Mouse (Mus musculus) embryo, embryonic 10.5 days (tissue): ENCODE measurements at regions not wholly inside any gene's neighbourhood (a gene's known extent, or its start where the extent isn't known, plus 50 kb on each side); places are given as distances from the start of the nearest gene placed in this dataset.
A peak's percentile ranks its signal among the peaks of the same experiment; 100 is the strongest.

ENCODE experiments used
- DNase-seq: peaks from one replicate; pipeline ENCODE4 v3.0.0-alpha.2; 2015; ENCODE audit warnings: low spot score

DNA sequence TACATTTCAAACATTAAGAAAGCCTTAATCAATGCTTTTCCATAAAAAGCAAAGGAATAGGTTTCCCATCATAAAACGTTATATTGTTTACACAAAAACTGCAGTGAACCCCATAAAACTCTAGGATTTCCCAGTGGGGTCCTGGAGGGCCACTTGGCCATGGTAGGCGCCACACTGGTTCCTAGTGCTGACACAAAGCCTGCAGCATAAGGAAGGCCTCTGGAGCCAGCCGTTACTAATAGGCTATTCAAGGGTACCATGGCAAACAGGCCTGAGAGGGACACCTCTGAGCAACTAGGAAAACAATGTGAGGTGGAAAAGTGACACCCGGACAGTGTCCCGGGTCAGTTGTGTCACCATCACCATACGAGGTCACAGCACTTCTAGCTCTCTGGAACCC is 231.9 kb downstream of the Ttc32 start:
- no peak for DNase-seq

DNA sequence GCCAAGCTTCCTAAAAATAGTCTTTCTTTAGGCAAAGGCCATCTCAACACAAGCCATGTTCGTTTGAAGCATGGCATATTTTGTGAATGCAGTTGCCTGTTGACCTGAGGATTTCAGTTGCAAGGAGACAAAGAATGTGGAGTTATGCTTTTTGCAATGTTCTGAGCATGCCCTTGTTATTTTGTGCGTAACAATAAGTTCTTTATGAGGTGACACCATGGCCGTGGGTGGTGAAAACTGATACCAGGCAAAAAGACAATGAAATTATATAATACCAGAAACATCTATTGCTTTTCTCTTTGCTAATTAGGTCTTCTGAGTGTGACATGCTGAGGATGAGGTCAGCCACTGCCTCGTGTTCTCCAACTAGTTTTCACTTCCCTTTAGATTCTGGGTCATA is 236.4 kb downstream of the Ttc32 start:
- DNase-seq: no peak

DNA sequence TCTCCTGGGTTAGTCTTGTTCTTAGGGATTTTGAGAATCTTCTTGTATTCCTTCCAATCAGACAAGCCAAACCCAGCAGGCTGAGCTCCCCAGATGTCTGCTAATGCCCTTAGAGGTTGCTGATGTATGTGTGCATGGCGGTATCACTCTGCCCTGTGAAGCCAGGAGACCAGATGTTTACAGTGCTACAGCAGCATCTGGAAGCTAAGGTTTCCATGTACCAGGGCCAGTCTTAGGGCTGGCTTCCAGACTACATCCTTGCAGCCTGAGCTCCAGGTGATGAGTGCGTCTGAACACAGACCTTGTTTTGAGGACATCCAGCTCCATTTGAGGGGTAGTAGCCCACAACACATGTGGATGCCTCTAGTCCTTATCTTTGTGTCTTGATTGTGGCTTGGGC is 241.7 kb downstream of the Ttc32 start:
- no peak for DNase-seq

DNA sequence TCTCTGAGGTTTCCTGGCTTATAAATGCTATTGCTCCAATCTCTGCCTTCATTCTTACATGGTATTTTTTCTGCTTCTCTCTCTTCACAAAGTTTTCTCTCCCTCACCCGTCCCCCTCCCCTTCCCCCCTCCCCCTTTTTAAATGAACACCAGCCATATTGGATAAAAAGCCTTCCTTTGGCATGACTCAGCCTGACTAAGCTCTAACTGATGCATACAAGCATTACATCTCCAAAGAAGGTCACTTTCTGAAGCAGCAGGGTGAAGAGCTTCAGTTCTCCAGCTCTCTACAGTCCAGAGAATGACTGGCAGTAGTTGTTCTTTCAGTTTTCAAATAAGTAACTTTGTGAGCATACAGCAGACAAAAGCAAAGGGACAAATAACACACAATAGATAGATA is 244.4 kb downstream of the Ttc32 start:
- no peak for DNase-seq

DNA sequence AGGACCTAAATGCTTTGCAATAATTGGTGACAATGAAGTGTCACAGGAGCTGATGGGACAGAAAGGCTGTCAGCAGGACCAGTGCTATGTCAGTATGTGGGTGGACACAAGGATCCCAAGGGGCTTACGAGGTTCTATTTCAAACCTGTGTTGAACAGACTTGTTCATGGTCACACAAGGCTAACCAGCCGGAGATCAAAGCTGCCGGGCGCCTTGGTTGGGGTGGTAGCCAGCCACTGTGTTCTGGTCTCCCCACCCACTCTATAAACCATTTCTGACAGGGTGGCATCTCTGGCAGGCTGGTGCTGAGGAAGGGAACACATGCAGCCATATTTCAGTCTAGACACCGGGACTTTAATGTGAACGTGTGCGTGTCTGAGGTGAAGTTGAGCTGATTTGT is 245.9 kb downstream of the Ttc32 start:
- DNase-seq: peak; percentile 19

DNA sequence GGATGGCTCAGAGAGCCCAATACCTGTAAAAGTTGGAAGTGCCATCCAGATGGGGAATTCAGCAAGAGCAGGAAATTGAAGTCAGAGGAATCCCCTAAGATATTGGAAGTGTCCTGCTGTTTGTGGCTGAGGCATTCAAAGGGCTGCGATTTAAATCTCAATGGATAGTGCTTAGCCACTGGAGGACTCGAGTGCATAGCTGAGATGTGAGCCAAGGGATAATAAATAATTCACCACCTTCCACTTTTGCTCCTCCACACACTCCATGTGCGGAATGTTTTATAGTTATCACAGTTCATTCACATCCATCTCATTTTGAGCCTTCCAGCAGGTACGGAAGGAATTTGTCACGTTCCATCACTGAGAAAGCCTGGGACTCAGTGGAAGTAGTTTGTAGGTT is 248.9 kb downstream of the Ttc32 start:
- DNase-seq: no peak

DNA sequence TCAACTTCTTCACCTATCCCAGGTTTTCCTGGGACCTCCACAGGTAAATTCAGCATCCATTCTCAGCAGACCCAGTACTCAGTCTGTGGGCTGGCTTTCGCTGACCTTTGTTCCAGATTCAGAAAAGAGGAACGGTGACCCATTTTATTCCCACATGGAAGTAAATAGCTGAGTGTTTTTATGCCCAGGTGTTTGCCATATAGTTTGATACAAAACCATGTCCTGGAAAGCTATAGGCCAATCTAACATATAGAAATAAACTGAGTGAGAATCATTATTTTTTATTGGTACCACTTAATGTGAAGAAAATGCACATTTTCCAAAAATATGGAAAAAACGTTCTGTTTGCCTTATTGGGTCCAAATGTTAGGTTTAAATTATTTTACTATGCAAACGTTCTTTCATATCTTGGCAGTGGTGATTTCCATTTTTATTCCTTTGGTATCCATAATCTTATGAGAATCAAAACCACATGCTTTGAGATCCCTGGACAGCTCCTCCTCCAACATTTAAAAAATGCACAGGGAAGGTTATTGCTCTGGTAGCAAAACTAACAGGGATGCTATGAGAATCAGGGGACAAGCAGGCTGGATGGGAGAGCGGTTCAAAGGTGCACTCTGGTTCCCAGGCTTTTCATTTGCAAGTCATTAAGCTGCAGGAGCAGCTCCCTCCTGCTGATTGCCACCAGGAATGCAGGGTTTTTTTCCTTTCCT is 250.3 kb downstream of the Ttc32 start:
- no peak for DNase-seq

DNA sequence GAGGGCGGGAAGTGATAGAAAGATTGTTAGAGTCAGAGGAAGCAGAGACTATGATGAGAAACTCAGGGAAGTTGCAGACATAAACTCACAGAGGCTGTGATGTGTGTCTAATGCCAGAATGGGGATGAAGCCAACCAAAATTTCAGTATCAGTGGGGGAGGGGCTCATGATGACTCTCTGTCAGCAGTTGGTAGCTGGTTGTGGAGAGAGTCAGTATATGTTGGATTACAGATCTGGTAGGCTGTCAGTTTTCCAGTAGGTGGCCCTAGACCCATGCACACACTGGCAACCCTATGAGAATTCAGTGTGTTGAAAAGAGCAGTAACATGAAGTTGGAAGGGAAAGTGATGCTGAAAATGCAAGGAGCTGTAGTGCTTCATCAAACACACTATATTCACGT is 257.5 kb downstream of the Ttc32 start:
- DNase-seq: no peak

DNA sequence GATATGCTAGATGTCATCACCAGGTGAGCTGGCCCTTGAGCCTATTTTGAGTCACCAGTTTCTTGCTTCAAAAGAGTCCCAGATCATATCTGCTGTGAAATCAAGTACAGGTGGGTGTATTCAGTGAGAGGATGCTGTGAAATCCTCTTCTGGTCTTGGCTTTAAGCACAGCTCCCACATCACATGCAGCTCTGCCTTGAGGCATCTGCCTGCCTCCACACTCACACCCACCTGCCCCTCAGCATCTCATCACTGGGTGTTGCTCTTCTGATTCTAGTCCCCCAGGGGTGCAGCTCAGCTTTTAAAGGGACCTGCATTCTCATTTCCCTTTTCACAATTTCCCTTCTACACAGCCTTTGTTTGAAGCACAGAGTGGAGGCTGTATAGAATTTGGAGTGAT is 262.9 kb downstream of the Ttc32 start:
- no peak for DNase-seq

DNA sequence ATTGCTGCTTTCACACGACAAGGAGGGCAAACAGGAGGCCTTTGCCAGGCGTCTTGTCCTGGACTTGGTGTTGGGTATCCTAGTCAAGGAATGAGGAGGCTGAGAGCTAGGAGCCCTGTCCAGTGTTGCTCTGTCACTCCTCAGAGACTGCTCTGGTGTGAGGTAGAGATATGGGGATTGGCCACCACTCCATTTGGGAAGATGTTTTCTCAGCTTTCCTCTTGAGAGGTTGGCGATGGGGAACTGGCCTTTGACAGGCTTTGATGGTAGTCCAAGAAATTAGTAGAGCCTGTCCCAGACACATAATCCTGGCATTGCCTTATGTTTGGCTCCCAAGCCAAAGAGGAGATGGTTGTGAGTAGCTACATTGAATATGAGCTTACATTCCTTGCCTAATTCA is 265.4 kb downstream of the Ttc32 start:
- no peak for DNase-seq

DNA sequence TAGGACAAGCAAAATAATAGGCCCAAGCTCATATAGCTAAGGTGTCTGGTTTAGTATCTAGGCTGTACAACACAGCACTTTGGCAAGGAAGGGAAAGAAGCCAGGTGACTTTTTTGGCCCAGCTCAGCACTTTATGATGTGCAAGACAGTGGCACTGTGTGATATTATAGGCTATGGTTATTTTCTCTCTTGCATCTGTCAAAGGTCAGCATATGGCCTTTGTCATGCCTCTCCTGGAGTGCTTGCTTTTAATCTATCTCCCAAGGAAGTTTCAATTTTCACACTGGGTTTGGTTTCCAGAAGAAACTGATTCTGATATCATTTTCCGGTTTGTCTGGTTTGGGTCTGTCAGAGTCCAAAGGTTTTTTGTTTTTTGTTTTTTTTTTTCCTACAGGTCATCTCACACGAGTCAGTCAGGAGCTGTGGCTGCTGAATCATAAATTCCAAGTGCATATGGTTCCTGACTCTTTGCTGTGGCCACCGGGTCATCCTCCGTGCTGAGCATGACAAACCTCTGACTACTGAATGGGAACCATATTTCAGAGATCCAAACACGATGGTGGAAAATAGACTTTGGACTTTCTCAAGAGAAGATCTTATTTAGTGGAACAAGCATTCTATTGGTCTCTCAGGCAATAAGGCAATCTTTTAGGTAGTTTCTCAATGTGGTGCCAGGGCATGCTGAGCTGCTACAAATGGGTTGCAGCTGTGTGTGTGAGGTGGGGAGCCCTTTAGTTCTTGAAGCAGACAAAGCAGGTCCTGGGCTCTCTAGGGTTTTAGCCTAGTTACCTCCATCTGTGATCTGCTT is 269.3 kb downstream of the Ttc32 start:
- peak; percentile 24 for DNase-seq

DNA sequence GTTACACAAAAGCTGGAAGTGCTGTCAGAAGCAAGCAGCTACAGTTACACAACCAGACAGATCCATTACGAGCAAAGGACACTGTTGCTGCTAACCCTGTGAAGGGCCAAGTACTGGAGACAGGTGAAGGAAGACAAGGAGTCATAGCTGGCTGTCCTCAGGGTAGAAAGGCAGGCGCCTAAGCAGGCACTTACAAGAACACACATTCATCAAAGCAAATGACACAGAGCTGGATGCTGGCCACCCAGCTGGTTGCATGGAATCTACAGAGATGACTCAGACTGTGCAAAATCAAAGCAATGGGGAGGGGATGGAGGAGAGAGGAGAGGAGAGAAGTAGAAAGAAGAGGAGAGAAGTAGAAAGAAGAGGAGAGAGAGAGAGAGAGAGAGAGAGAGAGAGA is 265.8 kb upstream of the Osr1 start:
- no peak for DNase-seq

DNA sequence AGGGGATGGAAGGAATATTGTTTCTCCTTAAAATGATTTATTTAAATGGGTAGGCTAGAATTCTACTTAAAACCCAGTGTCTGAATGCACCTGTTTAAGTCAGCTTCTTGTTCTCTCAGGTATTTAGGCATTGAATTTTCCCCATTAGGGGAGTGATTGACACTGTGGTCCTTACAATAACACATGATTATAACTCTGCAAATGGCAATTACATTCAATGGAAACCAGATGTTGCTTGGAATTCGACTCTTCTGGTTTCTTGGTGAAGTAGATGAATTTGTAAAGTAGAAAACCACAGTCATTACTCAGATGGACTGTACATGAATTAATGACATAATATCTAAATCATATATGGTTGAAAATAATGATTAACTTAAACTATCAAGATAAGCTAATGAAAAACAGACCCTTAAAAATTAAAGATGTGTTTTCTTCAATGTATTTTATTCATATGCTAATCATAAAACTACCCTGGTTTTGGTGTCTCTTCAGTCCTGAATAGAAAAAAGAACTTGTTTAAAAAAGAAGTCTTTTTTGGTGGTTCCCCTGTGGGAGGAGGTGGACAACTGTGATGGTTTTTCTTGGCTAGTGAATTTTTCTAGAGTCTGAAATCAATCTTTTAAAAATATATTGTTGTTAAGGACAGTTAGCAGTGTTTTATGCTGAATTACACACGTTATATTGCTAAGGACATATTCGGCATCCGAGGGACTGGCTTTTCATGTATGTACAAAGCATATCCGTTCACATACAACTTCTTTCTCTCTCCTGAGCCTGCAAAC is 231.8 kb upstream of the Osr1 start:
- DNase-seq: peak; percentile 60

DNA sequence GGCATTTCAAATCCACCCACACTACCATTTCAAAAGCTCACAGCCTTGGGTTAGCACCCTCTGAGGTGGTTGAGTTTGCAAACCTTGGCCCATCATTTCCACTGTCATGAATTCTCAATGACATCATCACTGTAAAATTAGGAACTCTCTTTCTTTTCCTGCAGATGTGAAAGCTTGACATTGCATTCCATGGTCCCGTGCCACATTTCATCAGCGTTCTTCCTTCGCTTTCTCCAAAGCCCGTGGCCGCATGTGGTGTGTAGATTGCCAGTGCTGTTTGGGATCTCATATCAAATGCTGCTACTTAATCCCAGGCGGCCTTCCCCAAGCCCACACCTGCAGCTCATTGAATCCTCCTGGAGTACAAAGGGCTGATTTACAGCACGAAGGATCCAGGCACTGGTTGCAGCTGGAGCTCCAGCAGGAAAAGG is 231.1 kb upstream of the Osr1 start:
- peak; percentile 71 for DNase-seq

DNA sequence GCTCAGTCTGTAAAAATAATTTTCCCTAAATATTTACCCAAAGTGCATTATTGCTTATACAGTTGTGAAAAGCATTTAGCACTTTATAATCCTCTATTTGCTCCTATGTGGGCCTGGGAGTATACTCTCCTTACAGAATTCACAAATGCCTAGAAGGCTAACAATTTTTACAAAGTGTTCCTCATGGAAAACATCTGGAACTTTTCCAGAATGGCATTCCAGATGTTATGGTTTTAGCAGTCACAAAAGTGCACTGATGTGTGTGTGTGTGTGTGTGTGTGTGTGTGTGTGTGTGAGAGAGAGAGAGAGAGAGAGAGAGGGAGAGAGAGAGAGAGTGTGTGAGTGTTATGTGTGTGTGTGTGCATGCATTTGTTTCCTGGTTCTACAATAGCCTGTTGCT is 229.1 kb upstream of the Osr1 start:
- DNase-seq: no peak

DNA sequence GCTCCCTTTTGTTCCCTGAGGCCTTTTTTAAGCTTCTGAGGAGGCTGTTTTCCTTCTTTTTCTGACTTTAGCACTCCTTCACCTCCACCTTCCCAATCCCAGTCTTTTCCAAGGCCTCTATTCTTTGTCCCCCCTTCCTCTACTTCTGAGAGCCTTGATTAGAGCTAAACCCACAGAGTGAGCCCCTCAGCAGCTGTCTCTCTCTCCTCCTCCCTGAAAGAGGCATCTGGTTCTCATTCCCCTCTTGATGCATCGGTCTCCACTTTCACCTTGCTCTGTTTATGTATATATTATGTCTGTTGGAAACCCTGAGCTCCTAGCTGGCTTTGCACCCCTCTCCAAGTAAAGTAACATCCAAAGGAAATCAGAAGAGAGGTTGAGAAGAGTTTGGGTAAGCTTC is 224.6 kb upstream of the Osr1 start:
- peak; percentile 59 for DNase-seq

DNA sequence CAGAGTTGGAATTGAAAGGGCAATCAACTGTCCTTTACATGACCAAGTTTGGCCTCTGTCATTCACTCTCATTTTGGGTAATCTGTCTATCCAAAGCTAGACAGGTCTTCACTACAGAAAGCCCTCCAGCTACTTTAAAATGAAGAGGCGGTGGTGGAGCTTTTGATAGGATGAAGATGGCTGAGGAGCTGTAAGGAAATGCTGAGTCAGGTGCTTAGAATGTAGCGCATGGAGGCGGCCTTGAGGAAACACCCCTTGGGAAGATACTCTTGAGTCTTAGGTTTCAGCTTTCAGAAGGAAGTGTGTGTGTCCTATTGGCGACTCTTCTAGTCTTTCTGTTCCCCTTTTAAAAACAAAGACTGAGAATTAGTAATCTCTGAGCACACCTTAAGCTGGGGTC is 214.4 kb upstream of the Osr1 start:
- DNase-seq: no peak

DNA sequence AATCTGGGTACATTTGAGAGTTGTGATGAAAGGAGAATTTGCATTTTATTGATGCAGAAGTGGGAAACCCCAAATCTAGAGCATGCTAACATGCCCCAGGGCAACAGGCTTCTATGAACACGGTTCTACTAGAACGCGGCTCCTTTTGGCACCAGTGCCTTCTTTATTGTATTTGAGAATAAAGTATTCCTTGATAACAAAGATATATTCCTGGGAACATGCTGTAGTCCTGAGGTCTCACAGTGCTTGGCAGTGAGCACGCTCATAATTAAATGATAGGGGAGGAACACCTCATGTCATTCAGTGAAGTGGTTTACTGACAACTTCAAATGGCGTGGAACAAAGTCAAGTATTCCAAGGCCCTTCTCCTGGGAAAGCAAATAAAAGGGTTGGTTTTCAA is 212.1 kb upstream of the Osr1 start:
- DNase-seq: no peak

DNA sequence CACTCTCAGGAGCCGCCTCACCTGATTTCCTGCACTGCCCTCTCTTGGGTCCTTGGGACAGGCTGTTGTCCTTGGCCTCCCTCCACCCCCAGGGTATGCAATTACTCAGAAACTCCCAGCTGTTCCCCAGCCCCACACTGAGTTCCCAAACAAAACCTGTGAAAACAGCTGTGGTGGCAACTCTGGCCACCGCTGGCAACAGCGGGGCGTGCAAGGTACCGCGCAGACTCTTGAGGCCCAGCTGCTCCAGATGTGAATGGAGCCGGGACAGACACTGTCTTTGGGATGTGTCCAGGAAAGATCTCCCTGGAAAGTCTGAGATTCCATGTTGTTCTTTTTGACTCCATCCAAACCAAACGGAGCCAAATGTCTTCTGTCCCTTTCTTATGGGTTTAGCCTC is 211.0 kb upstream of the Osr1 start:
- DNase-seq: no peak

DNA sequence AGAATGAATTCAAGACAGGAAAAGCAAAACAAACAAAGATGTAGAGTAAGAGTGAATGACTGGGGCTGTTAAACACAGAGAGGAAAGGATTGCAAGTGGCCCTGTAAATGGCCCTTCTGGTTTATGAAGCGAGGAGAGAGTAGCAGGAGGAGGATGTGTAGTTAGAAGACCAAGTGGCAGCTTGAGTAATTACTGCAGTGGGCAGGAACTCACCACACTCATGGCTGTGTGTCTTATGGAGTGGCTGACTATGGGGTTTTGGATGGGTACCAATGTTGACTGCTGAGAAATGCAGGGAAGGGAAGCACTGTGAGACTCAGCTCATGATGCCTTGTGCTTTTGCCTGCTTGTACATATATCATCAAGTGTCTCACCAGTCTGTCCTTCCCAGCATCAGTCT is 204.0 kb upstream of the Osr1 start:
- DNase-seq: no peak

DNA sequence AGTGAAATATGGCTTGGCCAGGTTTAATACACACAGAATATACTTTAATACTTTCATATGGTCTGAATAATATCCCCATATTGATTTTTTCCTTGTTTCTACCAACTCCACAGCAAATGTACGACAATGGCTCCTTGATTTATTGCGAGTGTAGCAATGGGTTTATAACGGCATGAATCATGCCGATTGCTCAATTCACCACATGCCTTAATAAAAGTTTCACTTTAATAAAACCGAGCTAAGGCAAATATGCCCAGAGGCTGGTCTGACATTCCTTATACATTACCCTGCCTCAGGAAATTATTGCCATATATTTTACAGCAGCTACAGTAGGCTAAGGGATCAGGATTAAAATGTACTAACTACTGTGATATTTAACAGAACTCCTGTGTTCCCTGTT is 201.2 kb upstream of the Osr1 start:
- DNase-seq: no peak

DNA sequence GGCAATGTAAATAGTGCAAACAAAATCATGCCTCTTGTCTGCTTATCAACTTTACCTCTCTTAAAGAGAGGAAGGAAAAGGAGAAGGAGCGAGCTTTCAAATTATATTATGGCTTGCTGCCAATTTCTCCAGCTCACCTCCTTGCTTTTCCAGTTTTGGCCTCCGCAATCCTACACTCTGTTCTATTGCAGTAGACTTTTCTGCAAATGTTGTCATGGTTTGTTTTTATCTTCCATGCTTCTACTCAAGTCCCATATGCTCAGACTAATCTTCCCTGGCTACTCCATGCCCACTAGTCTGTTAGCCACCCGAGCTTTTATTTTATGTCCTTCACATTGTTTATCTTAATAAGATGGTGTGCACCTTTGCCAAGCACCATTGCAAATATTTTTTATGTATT is 168.0 kb upstream of the Osr1 start:
- no peak for DNase-seq

DNA sequence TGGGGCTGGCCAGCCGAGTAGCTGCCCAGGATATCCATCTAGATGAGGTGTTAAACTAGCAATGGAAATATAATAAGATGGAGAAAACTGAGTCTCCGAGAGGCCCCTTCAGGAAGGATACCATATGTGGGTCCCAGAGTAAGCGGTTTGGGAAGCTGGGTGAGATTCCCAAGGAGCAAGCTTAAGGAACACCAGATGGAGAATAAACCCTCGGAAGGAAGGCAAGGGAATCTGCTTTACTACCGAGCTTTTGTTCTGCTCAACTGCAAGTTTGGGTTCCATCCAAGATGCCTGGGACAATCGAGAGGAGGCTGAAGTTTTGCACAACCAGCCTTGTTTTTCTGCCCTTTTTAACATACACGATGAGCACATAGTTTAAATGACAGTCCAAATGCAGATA is 164.9 kb upstream of the Osr1 start:
- no peak for DNase-seq
